Mouse (Mus musculus): ENCODE measurements around the gene Fpr2. TPM values are rescaled to one million over a fixed set of nuclear protein-coding genes. Genes with fewer than 3 reads are reported as not detected.
A peak's percentile ranks its signal among the peaks of the same experiment; 100 is the strongest.
"Not testable (repeated sequence)": the region's sequence is repeated elsewhere in the genome, so short reads cannot be mapped to it uniquely, and the experiment has no call there.

The Fpr2 gene
- total RNA-seq, 2 experiments from 2014 or later = not detected

DNA sequence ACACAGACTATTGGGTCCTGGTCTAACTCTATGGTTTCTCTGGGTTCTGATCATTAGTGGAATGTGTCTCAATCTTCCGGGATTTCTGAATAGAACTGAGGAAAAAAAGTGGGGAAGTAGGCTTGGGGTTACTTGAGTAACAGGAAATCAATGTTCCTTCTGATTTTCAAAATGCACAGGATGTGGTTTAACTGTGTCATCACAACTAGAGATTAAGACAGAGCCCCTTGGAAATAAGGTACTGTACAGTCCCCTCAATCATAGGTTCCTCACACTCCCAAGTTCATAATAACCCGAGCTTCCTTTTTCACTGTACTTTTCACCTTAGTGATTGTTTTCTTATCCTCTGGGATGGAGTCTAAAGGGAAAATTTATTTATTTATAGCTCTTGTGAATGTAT, 15.9 kb upstream of the Fpr2 start:
- intact Hi-C loops (cut with DNase I) = no loop called here
- DNase-seq (ENCODE audit: low spot score in 2 of 2) = no peak

DNA sequence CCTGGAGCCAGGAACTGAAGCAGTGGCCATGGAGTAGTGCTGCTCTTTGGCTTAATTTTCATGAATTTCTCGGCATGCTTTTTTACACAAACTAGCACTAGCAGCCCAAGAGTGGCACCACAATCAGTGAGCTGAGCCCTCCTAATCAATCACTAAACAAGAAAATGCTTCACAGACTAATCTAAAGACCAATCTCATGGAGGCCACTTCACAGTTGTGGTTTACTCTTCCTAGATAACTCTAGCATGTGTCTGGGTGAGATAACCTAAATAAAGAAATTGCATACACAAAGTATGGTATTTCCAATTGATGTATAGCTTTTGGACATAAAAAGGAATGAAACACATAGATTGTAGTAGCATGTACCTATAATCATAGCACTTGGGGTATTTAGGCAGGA, 8.3 kb upstream of the Fpr2 start:
- intact Hi-C loops (cut with DNase I) = no loop called here
- DNase-seq (ENCODE audit: low spot score in 2 of 2) = no peak

DNA sequence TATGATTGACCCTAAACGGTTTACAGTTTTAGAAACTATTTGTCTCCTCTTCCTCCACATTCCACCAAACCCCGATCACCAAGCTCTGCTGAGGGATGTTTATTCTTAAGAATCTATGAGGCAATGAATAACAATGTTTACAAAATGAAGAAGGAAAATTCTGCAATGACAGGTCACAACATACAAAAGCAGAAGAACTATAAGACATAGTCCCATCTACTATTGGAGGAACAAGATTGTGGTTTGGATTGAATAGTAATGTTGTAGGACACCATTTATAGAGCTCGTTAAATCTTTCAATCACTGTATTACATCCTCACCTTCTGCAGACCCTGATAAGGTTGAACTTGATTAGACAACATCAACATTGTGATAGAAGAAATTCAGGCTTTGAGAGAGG, 5.0 kb upstream of the Fpr2 start:
- intact Hi-C loops (cut with DNase I) = no loop called here
- DNase-seq (ENCODE audit: low spot score in 2 of 2) = no peak

DNA sequence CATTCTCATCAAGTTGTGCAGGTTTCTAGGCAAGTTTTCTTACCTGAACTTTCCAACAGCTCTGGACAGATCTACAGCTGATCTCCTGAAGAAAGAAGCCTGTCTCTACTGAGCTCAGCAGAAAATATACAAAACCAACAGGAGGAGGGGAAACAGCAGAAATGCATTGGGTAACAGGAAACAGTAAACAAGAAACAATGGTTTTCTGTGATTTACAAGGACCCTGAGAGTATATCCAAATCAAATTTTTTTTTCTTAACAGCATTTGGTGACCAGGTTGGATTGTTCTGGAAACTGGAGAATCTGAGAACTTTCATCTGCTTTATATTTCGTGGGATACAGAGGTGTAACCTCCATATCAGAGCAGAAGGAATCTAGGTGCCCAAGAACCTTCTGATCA, 3.8 kb upstream of the Fpr2 start, which contains the start of gene Fpr1:
Gene Fpr1 (minus strand): TSS at position 101 of the 400 bp plus-strand sequence.
- DNase-seq (ENCODE audit: low spot score in 2 of 2) = no peak
- intact Hi-C loops (cut with DNase I) = no loop called here

DNA sequence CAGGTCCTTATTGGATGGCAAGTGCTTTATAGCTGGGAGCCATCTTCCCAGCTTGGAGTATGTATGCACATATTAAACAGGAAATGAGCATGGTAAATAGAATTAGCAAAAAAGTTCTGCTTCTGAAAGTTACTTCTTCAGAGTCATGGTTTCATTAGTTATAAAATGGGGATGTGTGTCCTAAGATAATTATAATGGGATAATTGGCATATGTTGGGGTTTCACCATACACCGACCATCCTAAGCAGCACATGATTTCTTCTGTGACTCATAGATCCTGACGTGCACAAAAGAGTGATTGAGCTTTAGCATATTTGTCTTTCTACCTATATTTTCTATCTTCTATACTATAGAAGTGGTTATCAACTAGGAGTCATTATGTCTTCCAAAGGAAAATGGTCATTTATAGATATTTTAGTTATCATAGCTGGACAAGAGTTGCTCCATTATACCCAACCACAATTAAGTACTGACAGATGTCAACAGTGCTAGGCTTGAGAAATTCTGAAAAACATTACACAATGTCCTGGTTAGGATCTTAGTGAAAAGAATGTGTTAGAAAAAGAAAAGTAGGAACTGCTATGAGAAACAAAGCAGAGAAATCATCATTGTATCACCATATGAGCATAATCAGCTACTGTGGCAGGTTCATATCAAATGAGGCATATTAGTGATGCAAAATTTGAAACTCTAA, 2.3 kb downstream of the Fpr2 start:
- intact Hi-C loops (cut with DNase I) = no loop called here
- no peak for DNase-seq (ENCODE audit: low spot score in 2 of 2)

DNA sequence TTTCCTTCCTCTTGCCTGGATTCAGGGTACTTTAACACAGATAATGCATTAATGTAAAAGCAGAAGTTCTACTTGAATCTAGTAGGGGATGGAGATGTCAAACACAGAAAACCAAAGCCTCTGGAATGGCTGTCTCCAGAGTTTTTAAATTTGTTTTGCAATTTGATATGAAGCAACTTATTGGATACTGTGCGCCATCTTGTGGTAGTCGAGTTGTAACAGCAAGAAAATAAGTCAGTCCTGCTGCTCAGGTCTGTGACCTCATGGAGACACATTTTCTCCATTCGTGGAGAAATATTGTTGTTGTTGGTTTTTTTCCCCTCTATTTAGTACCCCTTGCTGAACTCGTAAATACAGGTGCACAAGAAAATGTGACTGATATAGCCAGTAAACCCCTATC, 8.4 kb downstream of the Fpr2 start:
- DNase-seq (ENCODE audit: low spot score in 2 of 2) = no peak
- intact Hi-C loops (cut with DNase I) = loop anchor here (1.0 to 5.0 kb wide), 2 partner anchors 59 to 130 kb away; no protein-coding TSS in a partner anchor

DNA sequence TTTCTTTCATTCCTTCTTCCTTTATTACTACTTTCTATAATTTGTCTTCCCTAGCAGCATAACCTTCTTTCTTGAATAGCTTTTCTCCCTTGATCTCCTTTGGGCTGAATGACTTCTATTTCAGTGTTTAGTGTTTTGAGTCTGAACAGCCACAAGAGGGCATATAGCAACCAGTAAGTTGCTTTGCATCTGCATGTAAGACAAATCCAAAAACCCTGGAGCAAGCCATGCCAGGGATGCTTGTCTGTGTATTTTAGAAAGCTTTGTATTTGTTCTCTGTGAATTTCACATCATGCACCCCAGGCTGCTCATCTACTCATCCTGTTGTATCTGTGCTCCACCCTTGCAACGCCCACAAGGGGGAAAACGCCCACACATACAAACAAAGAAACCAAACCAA, 11.6 kb downstream of the Fpr2 start:
- no peak for DNase-seq (ENCODE audit: low spot score in 2 of 2)
- intact Hi-C loops (cut with DNase I) = loop anchor here (5.0 kb wide), 1 partner anchor 62 kb away; no protein-coding TSS in a partner anchor

DNA sequence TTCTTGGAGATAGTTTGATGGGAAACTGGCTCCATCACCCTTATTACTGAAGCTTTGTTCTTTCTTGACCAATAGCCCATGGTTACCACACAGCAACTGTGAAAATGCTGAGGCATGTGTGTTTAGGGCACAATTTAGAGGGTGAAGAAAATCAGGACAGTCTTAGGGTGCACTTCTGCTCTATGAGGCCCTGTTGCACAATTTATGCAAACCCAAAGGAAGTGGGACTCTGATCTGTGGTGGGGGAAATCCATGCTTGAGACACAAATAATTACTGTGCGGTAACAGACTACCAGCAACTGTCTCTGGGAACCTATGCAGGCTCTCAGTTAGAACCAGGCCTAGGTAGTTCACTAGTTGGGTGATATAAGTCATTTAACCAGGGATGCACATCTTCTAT, 13.1 kb downstream of the Fpr2 start:
- no peak for DNase-seq (ENCODE audit: low spot score in 2 of 2)
- intact Hi-C loops (cut with DNase I) = no loop called here

DNA sequence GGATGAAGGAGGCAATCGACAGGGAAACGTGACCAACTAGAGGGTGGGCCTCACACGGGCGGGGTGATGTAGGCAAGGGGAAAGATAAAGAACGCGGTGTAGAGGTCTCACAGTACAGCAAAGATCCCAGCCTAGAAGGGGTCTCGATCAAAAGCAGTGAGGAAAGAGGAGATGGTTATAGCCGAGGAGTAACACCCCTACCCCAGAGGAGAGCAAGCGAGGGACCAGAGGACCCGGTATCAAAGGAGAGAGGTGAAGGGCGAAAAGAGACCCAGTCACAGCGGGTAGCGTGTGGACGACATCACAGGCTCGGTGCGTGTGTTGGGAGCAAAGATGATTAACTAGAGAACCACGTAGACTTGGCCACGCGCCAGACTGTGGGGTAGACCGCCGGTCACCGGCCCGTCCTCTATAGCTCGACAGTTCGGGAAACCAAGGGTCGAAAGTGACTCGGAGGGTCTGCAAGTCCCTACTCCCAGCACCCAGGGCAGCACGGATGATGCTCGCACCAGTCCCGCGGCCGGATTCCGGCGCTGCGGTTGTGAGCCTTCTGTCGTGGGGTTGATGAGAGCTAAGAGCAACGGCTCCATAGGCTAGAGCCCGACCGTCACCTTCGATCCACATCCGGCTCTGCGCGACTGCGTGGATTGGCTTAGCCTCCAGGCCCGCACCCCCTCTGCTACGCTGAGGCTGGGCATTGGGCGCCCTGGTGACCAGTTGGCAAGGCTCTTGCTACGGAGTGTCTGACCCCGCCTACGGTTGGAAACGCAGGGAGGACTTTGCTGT, 22.2 kb downstream of the Fpr2 start:
- intact Hi-C loops (cut with DNase I) = no loop called here
- DNase-seq (ENCODE audit: low spot score in 2 of 2) = peak; percentile 79 to 81

DNA sequence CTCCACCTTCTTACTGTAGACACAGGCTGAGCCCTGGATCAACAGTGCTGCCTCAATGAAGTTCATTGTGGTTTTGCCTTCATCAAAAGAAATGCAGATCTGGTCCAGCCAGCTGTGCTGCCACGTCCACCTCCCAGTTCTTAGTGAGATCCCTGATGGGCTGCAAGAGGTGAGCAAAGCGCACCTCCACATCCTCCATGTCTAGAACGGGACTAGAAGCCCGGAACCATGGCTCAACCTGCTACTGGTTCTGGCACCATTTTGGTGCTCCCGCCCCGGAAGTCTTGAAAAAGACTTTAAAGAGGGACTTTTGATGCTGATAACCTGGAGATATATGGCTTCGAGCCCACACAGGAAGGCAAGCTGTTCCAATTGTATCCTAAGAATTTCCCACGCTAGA, 25.0 kb downstream of the Fpr2 start:
- DNase-seq (ENCODE audit: low spot score in 2 of 2); intact Hi-C loops (cut with DNase I): not testable (repeated sequence)

DNA sequence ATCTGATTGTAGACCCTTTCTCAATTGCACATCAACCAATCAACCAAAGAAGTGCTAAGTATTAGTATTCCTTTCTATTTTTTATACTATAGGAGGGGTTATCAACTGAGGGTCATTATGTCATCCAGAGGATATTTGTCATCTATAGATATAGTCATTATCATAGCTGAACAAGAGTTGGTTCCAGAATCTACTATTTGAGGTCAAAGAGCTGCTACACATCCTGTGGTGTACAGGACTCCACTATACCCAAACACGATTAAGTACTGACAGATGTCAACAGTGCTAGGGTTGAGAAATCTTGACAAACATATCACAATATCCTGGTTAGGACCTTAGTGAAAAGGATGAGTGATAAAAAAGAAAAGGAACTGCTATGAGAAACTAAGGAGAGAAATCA, 29.8 kb downstream of the Fpr2 start:
- DNase-seq (ENCODE audit: low spot score in 2 of 2) = no peak
- intact Hi-C loops (cut with DNase I) = no loop called here

DNA sequence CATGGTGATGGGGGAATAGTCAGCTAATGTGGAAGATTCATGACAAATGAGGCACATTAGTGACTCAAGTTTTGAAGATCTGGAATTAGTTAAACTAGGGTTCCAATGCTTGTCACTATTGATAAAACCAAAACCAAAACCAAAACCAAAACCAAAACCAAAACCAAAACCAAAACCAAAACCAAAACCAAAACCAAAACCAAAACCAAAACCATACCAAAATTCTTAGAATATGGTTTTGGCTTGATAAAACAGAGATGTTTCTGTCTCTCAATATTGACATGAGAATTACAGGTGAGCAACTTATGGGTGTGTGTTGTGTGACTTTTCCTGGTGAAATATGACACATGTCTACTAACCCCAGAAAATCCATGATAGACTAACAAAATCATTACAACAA, 30.2 kb downstream of the Fpr2 start:
- intact Hi-C loops (cut with DNase I) = no loop called here
- no peak for DNase-seq (ENCODE audit: low spot score in 2 of 2)

Other genes starting within 250 kb of the Fpr2 start
- under 1 TPM in 1 of 2 experiments, not detected in 1; 0.18 TPM for gene Vmn2r90, start 184.1 kb upstream of the Fpr2 start, total RNA-seq (2021)
- gene Spaca6, start 60.7 kb upstream of the Fpr2 start, total RNA-seq (2021) = 100 to 1,000 TPM in 1 of 2 experiments, 10 to 100 TPM in 1; 58.7 to 131 TPM
- gene Has1, start 32.6 kb upstream of the Fpr2 start, total RNA-seq (2021) = under 1 TPM; 0.45 to 0.79 TPM
- gene Fpr1, start 3.9 kb upstream of the Fpr2 start, total RNA-seq (2021) = not detected
- gene Fpr3, start within 50 bp of the Fpr2 start, total RNA-seq (2021) = not detected
- not detected for gene Fpr-rs4, start 133.9 kb downstream of the Fpr2 start, total RNA-seq (2021)
- gene Vmn2r124, start 161.6 kb downstream of the Fpr2 start, total RNA-seq (2021) = under 1 TPM; 0.07 to 0.10 TPM
- gene Vmn2r91, start 197.2 kb downstream of the Fpr2 start, total RNA-seq (2021) = not detected